Mouse (Mus musculus) brain, embryonic 14.5 days (tissue): ENCODE measurements around the gene Tlr9. TPM values are rescaled to one million over a fixed set of nuclear protein-coding genes. Genes with fewer than 3 reads are reported as not detected.

Source experiments
- DNase-seq: peaks from one replicate; pipeline ENCODE4 v3.0.0-alpha.2; 2011; ENCODE audit warnings: low read depth
- CTCF ChIP-seq: fragments of 200-500 bp; IDR thresholded peaks from 2 replicates; pipeline ENCODE4 v1.5.1; 2012; ENCODE audit warnings: inconsistent platforms, mild to moderate bottlenecking, moderate library complexity, borderline replicate concordance; ENCODE audit not compliant: insufficient read depth, insufficient read length; ENCODE audit errors: extremely low read depth
- POLR2A ChIP-seq: fragments of 200-500 bp; IDR thresholded peaks from 2 replicates; pipeline ENCODE4 v1.6.1; 2012; ENCODE audit warnings: mild to moderate bottlenecking, inconsistent platforms, borderline replicate concordance; ENCODE audit not compliant: poor library complexity, insufficient read depth, insufficient read length, severe bottlenecking; ENCODE audit errors: extremely low read depth
- polyA plus RNA-seq: library from polyadenylated mRNA; depleted of rRNA; stranded (reverse); fragments of >200 nt; gene quantifications from 2 replicates; pipeline ENCODE4 v1.2.3, GENCODE M21; 2012

Tlr9 gene
- polyA plus RNA-seq, 1 experiment, result 0.45 TPM

DNA sequence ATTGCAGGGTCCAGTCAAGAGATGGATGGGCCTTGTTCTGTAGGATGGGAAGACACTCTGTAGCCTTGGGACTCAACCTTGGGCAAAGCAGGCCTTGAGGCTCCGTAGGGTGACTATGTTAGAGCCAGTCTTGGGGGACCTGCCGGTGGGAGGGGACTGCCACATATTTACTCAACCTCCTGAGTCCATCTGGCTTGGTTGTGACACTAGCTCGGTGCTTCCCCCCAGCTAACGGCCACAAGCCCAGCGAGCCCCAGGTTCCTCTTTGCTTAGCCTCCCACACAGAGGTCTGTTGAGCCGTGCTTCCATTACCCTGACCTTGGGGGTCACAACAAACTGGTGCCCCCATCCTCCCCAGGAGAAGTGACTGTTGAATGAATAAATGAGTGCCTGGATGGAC is 38.7 kb downstream of the Tlr9 start:
- TF ChIP-seq POLR2A, result no peak
- TF ChIP-seq CTCF, result no peak
- DNase-seq, result no peak

DNA sequence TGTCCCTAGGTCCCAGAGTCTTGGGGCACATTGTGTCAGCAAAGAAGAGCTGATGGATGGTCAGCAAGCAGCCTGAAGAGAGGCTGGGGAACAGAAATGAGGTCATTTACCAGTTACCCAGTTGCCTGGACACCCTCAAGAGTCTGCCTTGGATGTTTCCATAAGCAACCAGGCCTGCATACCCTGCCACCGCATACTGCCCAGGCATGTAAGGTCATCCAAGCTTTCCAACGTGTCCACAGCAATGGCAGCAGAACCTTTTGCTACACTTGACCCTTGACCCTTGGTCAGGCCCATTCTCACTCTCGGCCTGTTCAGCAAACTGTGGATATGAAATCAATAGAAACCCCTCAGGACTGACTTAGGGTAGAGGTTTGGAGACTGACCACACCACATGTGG is 39.1 kb downstream of the Tlr9 start:
- no peak for DNase-seq
- TF ChIP-seq POLR2A (no peak), CTCF (no peak)

DNA sequence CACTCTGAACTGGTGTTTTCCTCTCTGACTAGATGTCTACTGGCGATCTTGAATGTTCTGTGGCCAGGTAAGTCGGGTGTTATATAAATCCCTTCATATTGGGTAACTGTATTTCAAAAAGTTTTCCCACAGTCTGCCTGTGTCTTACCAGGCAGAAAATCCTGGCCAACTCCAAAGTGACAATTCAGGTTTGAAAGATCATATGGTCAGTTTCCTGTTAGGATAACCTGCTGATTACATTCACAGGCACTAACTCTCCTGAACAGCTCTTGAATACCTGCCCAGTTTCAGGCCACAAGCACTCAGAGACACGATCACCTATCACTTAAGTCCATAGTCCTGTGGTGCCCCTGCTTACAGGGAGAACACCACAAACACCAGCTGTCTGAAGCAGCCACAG is 39.7 kb downstream of the Tlr9 start:
- TF ChIP-seq POLR2A (no peak), CTCF (no peak)
- DNase-seq, result no peak

DNA sequence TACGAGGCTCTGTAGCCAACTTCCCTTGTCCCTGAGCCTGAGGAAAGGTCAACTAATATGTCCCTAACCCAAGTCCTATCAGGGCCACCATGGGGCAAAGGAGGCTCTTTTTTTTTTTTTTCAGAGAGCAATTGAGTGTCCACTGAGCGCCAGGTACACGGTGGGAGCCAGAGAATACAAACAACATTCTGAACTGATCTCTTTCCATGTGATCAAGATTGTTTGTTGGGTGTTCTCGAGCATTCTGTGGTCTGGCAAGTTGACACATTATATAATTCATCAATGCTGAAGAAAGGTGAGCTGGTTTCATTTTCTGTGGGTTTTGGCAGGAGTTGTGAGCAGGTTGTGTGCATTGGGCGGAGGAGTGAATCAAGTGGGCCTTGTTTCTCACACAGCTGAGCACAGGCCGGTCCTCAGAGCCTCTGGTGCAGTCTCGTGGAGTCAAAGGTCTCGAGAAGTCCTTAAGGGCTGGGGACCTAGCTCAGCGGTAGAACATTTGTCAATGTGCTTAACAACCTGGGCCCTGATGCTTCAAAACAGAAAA is 41.1 kb downstream of the Tlr9 start:
- no peak for DNase-seq
- TF ChIP-seq POLR2A, result no peak
- no peak for TF ChIP-seq CTCF

DNA sequence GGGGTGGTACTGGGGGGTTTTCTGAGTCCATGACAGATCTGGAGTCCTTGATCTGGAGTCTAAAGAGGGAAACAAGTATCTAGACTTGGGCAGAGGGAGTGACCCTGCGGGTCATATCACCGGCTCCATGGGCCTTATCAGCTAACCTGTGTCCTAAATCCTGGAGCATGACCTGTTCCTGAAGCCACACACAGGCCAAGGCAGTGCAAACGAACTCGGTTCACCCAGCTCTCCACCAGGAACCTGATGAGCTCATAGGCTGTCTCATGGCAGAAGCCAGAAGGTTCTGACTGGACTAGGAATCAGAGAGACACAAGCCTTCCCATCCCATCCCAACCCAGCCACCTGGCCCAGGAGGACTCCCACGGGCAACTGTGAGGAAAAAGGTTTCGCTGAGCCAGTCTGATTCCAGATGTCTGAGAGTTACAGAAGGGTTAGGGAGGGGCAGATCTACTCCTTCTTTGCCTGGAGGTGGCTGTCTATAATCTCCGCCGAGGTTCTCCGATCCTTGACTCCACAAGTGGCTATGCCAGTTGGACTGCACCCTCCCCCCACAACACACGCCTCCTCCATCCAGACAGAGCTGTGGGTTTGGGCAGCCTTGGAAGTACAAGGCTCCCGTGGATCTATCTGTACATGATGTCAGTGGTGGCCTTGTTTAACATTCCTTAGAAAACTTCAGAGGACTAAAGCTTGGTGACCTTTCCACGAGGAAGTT is 43.1 kb downstream of the Tlr9 start:
- DNase-seq, result no peak
- TF ChIP-seq POLR2A (no peak), CTCF (no peak)

DNA sequence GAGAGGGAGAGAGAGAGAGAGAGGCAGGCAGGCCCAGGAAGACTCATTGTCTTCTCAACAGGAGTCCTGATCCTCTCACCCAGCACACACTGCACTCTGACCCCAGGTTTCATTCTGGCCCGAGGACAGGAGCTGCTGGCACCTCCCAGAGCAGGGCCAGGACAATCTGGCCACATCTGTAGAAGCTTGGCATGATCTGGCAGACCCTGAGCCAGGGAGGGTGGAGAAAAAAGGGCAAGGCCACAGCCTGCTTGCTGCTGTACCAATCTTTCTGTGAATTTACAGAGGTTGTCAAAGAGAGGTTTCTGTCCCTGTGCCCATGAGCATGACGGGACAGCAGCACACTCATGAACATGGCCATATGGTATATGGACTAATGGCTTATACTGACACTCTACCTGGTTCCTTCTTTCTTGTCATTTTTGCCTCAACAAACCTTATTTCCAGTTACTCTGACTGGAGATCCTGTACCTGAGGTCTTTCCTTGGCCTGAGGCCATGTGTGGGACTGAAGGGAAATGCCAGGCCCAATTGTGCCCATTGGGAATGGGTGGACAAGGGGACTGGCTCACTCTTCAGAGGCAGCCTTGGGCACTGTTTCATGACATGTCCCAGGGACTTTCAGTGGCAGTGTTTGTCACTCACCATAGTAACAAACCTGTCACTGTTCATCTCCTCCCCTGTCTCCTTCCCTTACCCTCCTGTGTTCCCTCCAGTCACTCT is 44.7 kb downstream of the Tlr9 start:
- DNase-seq, result no peak
- TF ChIP-seq POLR2A (no peak), CTCF (no peak)

DNA sequence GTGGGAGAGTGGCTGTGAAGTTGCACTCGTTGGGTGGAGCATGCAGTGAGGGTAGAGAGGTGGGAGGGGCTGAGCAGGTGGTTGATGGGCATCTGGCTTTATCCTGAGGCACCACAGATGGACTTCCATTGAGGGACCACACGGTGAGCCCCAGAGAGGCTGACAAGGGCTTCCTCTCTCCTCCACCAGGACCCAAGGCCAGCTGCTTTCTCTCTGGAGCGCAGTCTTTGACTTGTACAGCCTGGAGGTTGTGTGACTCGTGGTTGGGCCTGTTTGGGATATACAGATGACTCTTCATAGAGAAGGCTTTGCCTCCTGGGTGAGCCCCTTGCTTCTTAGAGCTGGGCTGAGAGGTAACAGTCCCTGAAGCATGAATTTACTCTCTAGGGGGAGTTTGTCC is 46.0 kb downstream of the Tlr9 start:
- DNase-seq, result no peak
- no peak for TF ChIP-seq CTCF

DNA sequence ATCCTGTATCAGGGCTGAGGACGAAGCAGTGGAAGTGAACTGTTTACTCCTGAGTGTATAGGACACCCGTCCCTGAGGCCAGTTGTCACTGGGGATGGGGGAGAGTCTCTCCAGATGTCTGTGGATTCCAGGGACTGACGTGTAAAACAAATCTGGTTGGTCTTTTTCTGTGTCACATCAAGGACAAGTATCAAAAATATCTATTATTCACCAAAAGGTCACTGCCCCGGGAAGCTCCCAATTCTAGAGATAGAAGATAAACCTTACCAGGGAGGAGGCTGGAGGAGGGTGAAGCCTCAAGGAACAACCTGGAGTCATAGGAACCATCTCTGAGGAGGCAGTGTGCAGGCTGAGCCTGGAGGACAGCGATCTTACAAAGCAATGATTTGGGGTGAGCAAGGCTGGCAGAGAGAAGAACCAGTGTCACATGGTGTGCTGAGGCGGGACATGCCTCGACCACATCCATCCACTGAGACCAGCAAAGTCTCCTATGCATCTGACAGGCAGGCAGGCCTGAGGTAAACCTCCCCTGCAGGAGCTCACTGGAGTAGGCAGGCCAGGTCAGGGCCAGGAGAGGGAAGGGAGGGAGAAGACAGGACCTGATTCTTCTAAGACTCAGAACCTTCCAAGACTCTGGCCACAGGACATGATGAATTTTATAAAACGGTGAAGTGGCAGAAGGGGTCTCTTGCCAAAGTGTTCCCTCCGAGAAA is 46.8 kb downstream of the Tlr9 start:
- DNase-seq, result no peak
- TF ChIP-seq POLR2A, result no peak
- TF ChIP-seq CTCF, result no peak

DNA sequence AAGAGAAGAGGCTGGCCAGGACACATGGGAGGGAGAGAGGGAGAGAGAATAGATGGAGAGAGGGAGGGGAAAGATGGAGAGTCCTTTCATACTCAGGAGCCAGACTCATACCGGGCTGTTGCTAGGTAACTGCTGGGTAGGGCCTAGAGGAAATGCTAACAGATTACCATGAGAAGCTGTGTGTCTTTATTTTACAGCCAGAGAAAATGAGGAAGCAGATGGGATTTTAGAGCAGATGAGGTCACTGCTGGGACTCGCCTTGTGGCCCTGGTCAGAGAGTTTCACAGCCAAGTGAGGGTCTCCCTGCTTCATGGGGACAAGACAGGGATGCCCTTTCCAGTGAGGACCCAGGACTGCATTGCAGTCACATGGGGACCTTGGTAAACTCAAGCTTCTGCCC is 47.5 kb downstream of the Tlr9 start:
- peak; percentile 81 for DNase-seq
- TF ChIP-seq CTCF (no peak), POLR2A (no peak)

DNA sequence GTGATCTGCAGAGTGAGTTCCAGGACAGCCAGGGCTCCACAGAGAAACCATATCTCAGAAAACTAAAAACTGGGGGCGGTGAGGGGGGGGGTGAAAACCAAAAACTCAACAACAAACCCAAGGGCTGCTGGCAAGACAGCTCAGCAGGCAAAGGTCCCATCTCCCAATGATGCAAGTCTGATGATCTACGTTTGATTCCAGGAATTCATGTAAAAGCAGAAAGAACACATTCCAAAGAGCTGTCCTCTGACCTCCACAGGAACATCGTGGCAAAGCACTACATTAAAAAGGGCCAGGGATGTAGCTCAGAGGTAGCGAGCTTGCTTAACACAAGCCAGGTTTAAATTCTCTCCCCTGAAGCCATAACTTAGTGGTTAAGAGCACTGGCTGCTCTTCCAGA is 48.3 kb downstream of the Tlr9 start:
- TF ChIP-seq POLR2A (no peak), CTCF (no peak)
- no peak for DNase-seq

DNA sequence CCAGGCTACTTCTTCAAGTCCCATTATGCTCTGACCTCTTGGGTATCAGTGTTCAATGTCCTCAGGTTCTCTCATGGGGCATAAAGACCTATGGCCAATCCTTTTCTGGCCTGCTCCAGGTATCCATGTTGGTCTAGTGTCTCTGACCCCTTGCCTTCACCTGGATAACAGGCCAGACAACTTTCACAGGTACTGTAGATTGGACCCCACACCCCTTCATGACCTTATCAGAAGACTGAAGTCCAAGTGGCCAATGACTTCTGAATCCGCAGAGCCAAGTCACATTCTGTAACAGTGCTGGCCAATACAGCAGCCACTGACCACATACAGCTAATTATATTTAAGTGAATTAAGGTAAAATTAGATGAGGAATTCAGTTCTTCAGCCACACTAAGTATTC is 49.9 kb downstream of the Tlr9 start:
- TF ChIP-seq CTCF (no peak), POLR2A (no peak)
- DNase-seq, result no peak

DNA sequence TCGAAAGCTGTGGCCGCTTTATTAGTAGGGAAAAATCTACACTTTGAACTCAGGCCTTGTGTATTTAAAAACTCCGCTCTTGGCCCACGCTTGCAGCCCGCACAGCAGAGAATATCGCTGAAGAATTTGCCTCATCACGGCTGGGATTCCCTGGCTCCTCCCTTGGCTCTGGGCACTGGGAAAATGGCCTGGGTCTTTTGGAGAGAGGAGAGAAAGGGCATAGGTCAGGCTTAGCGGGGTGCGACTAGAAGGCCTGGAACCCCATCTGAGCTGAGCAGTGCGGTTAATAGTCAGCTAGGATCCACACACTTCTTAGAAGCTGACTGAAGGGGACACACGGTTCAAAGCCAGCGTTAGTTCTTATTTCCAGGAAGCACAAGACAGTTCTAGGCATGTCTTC is 50.9 kb downstream of the Tlr9 start:
- no peak for TF ChIP-seq POLR2A
- TF ChIP-seq CTCF, result no peak
- no peak for DNase-seq

DNA sequence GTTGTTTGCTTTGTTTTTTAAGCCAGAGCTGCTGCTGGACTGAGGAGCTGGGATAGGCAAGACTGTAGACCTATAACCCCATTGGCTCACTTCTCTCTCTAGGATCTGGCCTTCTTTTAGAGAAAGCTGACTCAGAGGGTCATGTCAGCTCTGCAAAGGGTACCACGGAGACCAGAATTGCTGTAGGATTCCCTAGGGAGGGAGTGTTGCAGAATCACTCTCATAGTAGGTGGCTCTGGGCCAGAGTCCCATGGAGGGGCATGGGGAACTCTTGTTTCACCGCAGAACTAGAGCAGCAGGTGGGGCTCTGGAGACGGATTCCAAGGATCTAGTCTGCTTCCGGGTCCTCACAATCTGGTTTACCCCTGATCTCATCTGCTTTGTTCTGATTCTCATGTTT is 51.4 kb downstream of the Tlr9 start:
- DNase-seq, result no peak
- TF ChIP-seq CTCF (no peak), POLR2A (no peak)
